Mouse (Mus musculus) limb, embryonic 13.5 days (tissue): ENCODE measurements at regions not wholly inside any gene's neighbourhood (a gene's known extent, or its start where the extent isn't known, plus 50 kb on each side); places are given as distances from the start of the nearest gene placed in this dataset.
A peak's percentile ranks its signal among the peaks of the same experiment; 100 is the strongest.

Experiments used
- ATAC-seq: fragments of 200-750 bp; cut with Nextera tagmentation; 2 replicates; pipeline ENCODE4 v1.8.0; 2017; ENCODE audit warnings: low read depth, moderate number of reproducible peaks, moderate TSS enrichment; ENCODE audit not compliant: low FRiP score
- H3K27ac ChIP-seq: fragments of 300-500 bp; sonication (generic); 2 replicates; pipeline ENCODE4 v1.5.1; 2015; ENCODE audit warnings: inconsistent platforms, mild to moderate bottlenecking, moderate library complexity
- H3K27me3 ChIP-seq: fragments of 300-500 bp; sonication (generic); 2 replicates; pipeline ENCODE4 v1.6.1; 2015; ENCODE audit warnings: mild to moderate bottlenecking, inconsistent platforms
- H3K36me3 ChIP-seq: fragments of 300-500 bp; sonication (generic); 2 replicates; pipeline ENCODE4 v1.6.1; 2015; ENCODE audit warnings: inconsistent platforms, mild to moderate bottlenecking, moderate library complexity
- H3K4me1 ChIP-seq: fragments of 300-500 bp; sonication (generic); 2 replicates; pipeline ENCODE4 v1.6.1; 2015; ENCODE audit warnings: inconsistent platforms
- H3K4me2 ChIP-seq: fragments of 300-500 bp; sonication (generic); replicated peaks from 2 replicates; pipeline ENCODE4 v1.6.1; 2015; ENCODE audit warnings: inconsistent platforms, mild to moderate bottlenecking, moderate library complexity
- H3K4me3 ChIP-seq: fragments of 300-500 bp; sonication (generic); 2 replicates; pipeline ENCODE4 v1.5.1; 2015; ENCODE audit warnings: moderate library complexity, mild to moderate bottlenecking, inconsistent platforms
- H3K9ac ChIP-seq: fragments of 300-500 bp; sonication (generic); 2 replicates; pipeline ENCODE4 v1.6.1; 2015; ENCODE audit warnings: mild to moderate bottlenecking, inconsistent platforms
- H3K9me3 ChIP-seq: fragments of 300-500 bp; sonication (generic); 2 replicates; pipeline ENCODE4 v1.6.1; 2016; ENCODE audit warnings: inconsistent platforms
- WGBS: fragments of 180-500 bp; shearing (Covaris S2); methylation state at CpG from one replicate; pipeline ENCODE4 v1.1.7; 2015; 5-methylcytosine and 5-hydroxymethylcytosine counted together

DNA sequence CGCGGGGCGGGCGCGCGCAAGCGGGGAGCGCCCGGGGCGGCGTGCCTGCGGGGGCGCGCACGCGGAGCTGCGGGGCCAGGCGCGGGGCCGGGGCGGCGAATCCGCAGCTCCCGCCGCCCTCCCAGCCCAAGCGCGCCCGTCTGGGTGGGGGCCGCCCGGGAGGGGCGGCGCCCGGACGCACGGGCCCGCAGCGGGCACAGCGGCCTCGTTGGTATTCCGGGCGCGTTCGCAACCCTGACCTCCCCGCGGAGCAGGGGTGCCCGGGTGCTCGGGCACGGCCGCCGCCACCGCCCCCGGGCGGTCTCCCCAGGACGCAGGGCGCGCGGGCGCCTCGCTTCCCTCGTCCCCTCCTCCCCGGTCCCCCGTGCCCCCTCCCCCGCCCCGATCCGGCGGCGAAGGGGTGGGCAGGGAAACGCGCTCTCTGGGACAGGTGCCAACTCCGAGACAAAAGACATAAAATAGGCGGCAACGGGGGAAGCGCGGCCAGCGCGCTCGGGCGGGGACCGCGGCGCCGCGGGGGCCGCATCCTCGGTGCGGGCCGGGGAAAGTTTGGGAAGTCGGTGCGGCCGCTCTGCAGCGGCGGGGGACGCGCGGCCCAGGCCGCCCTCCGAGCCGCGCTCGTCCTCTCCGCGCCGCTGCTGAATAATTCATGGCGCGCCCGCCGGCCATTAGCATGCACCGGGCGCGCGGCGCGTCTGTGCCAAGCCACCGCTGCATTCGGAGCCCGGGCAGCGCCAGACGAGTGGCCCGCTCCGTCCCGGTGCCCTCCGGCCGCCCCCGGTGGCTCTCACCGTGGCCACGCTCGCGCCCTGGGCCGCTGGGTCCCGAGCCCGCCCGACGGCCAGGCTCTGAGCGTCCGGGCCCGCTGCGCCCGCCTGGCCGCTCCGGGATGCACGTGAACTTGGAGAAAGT is 63.7 kb upstream of the Ppara start:
- H3K27ac ChIP-seq = peak overlapping the region; percentile 93
- H3K4me1 ChIP-seq = peaks cover 48% of the 10 kb centered on the region
- WGBS = under 1% methylated on average over 83 of the region's 141 CpGs
- H3K9ac ChIP-seq = peak overlapping the region; percentile 100
- peak; percentile 75 for ATAC-seq
- peak overlapping the region; percentile 86 for H3K4me2 ChIP-seq
- H3K9me3 ChIP-seq = no peaks in the 10 kb centered on the region
- H3K4me3 ChIP-seq = peak overlapping the region; percentile 97
- peaks cover 38% of the 10 kb centered on the region for H3K27me3 ChIP-seq
- H3K36me3 ChIP-seq = peaks cover 21% of the 10 kb centered on the region

- H3K27me3 ChIP-seq = peaks cover 33% of the 10 kb centered on the region
- peak overlapping the region; percentile 93 for H3K27ac ChIP-seq
- no peak for ATAC-seq
- peaks cover 51% of the 10 kb centered on the region for H3K4me1 ChIP-seq
- peak overlapping the region; percentile 97 for H3K4me3 ChIP-seq
- peak overlapping the region; percentile 100 for H3K9ac ChIP-seq
- 1% methylated on average over 50 of the region's 50 CpGs for WGBS
- H3K36me3 ChIP-seq = peaks cover 25% of the 10 kb centered on the region
- peak overlapping the region; percentile 86 for H3K4me2 ChIP-seq
- no peaks in the 10 kb centered on the region for H3K9me3 ChIP-seq
Observed at GRCm38 (mm10) chr15:85671701-85672191, 63.0 kb upstream of the Ppara start.

- peaks cover 31% of the 10 kb centered on the region for H3K27me3 ChIP-seq
- WGBS = 65% methylated on average over 3 of the region's 3 CpGs
- peak overlapping the region; percentile 100 for H3K9ac ChIP-seq
- H3K4me3 ChIP-seq = peak overlapping the region; percentile 97
- no peak for ATAC-seq
- 0 out of 2 replicates have a peak overlapping the region, but pooled peaks have one; percentile 93 for H3K27ac ChIP-seq
- H3K9me3 ChIP-seq = no peaks in the 10 kb centered on the region
- peak overlapping the region; percentile 86 for H3K4me2 ChIP-seq
- H3K36me3 ChIP-seq = peaks cover 25% of the 10 kb centered on the region
- H3K4me1 ChIP-seq = peaks cover 51% of the 10 kb centered on the region
Observed at GRCm38 (mm10) chr15:85672376-85672775, 62.4 kb upstream of the Ppara start.

DNA sequence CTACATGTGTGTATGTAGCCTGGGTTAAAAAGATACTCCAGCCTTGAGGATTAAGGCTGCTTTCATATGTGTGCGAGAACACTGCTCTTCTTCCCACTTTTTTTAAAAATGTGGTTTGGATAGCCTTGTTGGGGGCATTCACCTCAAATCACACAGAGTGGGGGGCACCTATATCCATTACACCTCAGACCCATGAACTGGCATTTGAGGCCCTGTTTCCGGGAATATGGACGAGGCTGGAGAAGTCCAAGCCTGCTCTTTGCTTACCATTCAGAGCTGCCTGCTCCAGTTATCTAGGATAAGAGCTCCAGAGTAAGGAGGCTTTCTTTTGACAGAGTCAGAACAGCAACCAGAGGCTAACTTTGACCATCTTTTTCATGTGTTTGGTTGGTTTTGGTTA is 61.9 kb upstream of the Ppara start:
- WGBS = 58% methylated on average over 3 of the region's 3 CpGs
- Histone ChIP-seq H3K4me1 (peaks cover 54% of the 10 kb centered on the region), H3K36me3 (peaks cover 26% of the 10 kb centered on the region), H3K4me2 (peak overlapping the region; percentile 86), H3K27ac (no peak overlapping the region), H3K9ac (peak overlapping the region; percentile 100), H3K27me3 (peaks cover 27% of the 10 kb centered on the region), H3K9me3 (no peaks in the 10 kb centered on the region), H3K4me3 (peak overlapping the region; percentile 97)
- no peak for ATAC-seq

DNA sequence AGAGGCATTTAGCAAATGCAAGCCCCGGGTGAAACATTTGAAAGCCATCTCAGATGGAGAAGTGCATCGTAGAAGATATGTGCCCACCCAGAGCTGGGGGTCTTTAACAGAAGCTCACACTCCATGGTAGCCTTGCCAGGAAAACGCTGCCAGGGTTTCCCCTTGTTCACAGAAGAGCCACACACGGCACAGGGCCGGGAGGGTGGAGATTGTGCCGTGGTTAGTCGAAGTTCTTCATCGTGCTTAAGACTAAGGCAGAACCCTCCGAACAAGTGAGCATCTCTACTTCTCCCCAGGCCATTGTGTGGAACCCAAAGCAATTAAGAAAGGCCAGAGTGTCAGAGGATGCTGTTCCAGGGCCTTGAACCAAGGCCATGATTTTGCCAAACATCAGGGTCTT is 61.3 kb upstream of the Ppara start:
- peaks cover 27% of the 10 kb centered on the region for H3K27me3 ChIP-seq
- H3K9ac ChIP-seq = peak overlapping the region; percentile 54
- WGBS = 82% methylated on average over 9 of the region's 9 CpGs
- H3K4me3 ChIP-seq = peak overlapping the region; percentile 97
- no peak overlapping the region for H3K27ac ChIP-seq
- ATAC-seq = no peak
- H3K9me3 ChIP-seq = no peaks in the 10 kb centered on the region
- H3K36me3 ChIP-seq = peaks cover 32% of the 10 kb centered on the region
- H3K4me1 ChIP-seq = peaks cover 60% of the 10 kb centered on the region
- peak overlapping the region; percentile 86 for H3K4me2 ChIP-seq

GRCm38 (mm10) chr15:85674191-85674984 is 60.4 kb upstream of the Ppara start:
- H3K4me1 ChIP-seq = peaks cover 60% of the 10 kb centered on the region
- peak overlapping the region; percentile 54 for H3K9ac ChIP-seq
- H3K4me3 ChIP-seq = peak overlapping the region; percentile 97
- H3K4me2 ChIP-seq = peak overlapping the region; percentile 86
- H3K9me3 ChIP-seq = no peaks in the 10 kb centered on the region
- peaks cover 18% of the 10 kb centered on the region for H3K27me3 ChIP-seq
- no peak for ATAC-seq
- WGBS = 87% methylated on average over 9 of the region's 9 CpGs
- H3K36me3 ChIP-seq = peaks cover 36% of the 10 kb centered on the region
- H3K27ac ChIP-seq = no peak overlapping the region

GRCm38 (mm10) chr15:85675126-85675525 is 59.7 kb upstream of the Ppara start:
- Histone ChIP-seq H3K27me3 (peaks cover 18% of the 10 kb centered on the region), H3K9me3 (no peaks in the 10 kb centered on the region), H3K4me2 (no peak overlapping the region), H3K4me3 (no peak overlapping the region), H3K27ac (no peak overlapping the region), H3K9ac (no peak overlapping the region; the same call in 1 of the 2 replicates), H3K36me3 (peaks cover 36% of the 10 kb centered on the region), H3K4me1 (peaks cover 59% of the 10 kb centered on the region)
- no peak for ATAC-seq
- WGBS = 84% methylated on average over 7 of the region's 7 CpGs

GRCm38 (mm10) chr15:85675736-85676135 is 59.0 kb upstream of the Ppara start:
- WGBS = 75% methylated on average over 5 of the region's 5 CpGs
- no peak for ATAC-seq
- peaks cover 63% of the 10 kb centered on the region for H3K4me1 ChIP-seq
- no peak overlapping the region for H3K4me3 ChIP-seq
- H3K9me3 ChIP-seq = no peaks in the 10 kb centered on the region
- no peak overlapping the region for H3K4me2 ChIP-seq
- H3K27ac ChIP-seq = no peak overlapping the region
- H3K36me3 ChIP-seq = peaks cover 36% of the 10 kb centered on the region
- H3K9ac ChIP-seq = no peak overlapping the region
- H3K27me3 ChIP-seq = peaks cover 18% of the 10 kb centered on the region

GRCm38 (mm10) chr15:85676156-85676555 is 58.6 kb upstream of the Ppara start:
- H3K9ac ChIP-seq = no peak overlapping the region
- H3K4me2 ChIP-seq = no peak overlapping the region
- no peaks in the 10 kb centered on the region for H3K9me3 ChIP-seq
- no peak overlapping the region for H3K4me3 ChIP-seq
- no peak overlapping the region for H3K27ac ChIP-seq
- peaks cover 67% of the 10 kb centered on the region for H3K4me1 ChIP-seq
- WGBS = 79% methylated on average over 3 of the region's 3 CpGs
- ATAC-seq = no peak
- peaks cover 18% of the 10 kb centered on the region for H3K27me3 ChIP-seq
- H3K36me3 ChIP-seq = peaks cover 36% of the 10 kb centered on the region

DNA sequence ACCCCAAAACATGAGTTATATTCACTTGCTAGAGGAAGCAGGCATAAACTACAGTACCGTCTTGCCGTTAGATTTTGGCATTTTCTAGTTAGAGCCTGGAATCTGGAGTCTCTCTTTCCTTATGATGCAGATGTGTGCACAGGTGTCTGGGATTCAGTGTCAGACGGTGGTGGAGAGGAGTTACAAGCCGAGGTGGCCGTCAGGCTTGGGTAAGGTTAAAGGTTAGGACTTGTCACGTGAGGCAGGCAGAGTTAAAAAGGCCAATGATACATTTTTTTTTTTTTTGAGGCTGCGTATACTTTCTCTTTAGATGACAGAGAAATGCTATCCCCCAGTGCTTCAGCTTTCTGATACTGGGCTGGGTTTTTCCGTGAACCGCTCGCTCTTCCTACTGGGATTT is 57.9 kb upstream of the Ppara start:
- H3K9ac ChIP-seq = no peak overlapping the region
- H3K4me1 ChIP-seq = peaks cover 71% of the 10 kb centered on the region
- H3K27ac ChIP-seq = no peak overlapping the region
- 72% methylated on average over 10 of the region's 10 CpGs for WGBS
- no peak overlapping the region for H3K4me3 ChIP-seq
- peaks cover 17% of the 10 kb centered on the region for H3K27me3 ChIP-seq
- ATAC-seq = no peak
- peaks cover 36% of the 10 kb centered on the region for H3K36me3 ChIP-seq
- H3K9me3 ChIP-seq = no peaks in the 10 kb centered on the region
- no peak overlapping the region for H3K4me2 ChIP-seq

DNA sequence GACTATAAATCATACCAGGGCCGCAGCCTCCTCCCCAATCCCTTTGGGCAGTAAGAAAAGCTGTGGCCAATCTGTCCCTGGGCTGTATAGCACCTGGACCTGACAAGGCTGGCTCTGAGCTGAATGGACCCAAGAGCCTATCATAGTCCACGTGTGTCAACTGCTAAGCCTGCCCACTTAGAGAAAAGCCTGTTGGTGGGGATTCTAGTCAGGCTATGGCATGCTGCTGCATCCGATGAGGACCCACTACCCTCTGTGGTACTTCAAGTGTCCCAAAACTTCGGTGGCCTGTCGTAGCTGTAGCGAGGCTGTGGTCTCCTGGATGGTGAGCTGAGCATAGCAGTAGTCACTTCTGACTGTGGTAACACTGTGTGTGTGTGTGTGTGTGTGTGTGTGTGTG is 57.4 kb upstream of the Ppara start:
- no peak for ATAC-seq

GRCm38 (mm10) chr15:85677855-85678254 is 56.9 kb upstream of the Ppara start:
- Histone ChIP-seq H3K4me3 (no peak overlapping the region), H3K36me3 (peaks cover 38% of the 10 kb centered on the region), H3K4me1 (peaks cover 66% of the 10 kb centered on the region), H3K9me3 (no peaks in the 10 kb centered on the region), H3K9ac (no peak overlapping the region), H3K27me3 (peaks cover 14% of the 10 kb centered on the region), H3K4me2 (no peak overlapping the region), H3K27ac (peak overlapping the region; percentile 83; the same call in 1 of the 2 replicates)
- WGBS = 87% methylated on average over 10 of the region's 10 CpGs
- ATAC-seq = no peak

More for the DNA sequence above, 57.4 kb upstream of the Ppara start:
- H3K27me3 ChIP-seq = peaks cover 14% of the 10 kb centered on the region
- no peak overlapping the region for H3K27ac ChIP-seq
- no peaks in the 10 kb centered on the region for H3K9me3 ChIP-seq
- no peak overlapping the region for H3K4me3 ChIP-seq
- 85% methylated on average over 6 of the region's 6 CpGs for WGBS
- H3K4me1 ChIP-seq = peaks cover 71% of the 10 kb centered on the region
- H3K36me3 ChIP-seq = peaks cover 36% of the 10 kb centered on the region
- H3K9ac ChIP-seq = no peak overlapping the region
- no peak overlapping the region for H3K4me2 ChIP-seq
